Mouse (Mus musculus) limb, embryonic 10.5 days (tissue): ENCODE measurements around the gene Gm10188. TPM values are rescaled to one million over a fixed set of nuclear protein-coding genes. Genes with fewer than 3 reads are reported as not detected.
A peak's percentile ranks its signal among the peaks of the same experiment; 100 is the strongest.

ENCODE experiments used
- DNase-seq: peaks from one replicate; pipeline ENCODE4 v3.0.0-alpha.2; 2017; ENCODE audit warnings: low spot score
- H3K27ac ChIP-seq: fragments of 300-500 bp; sonication (generic); 2 replicates; pipeline ENCODE4 v1.5.1; 2016; ENCODE audit warnings: mild to moderate bottlenecking
- H3K27me3 ChIP-seq: fragments of 300-500 bp; sonication (generic); 2 replicates; pipeline ENCODE4 v1.6.1; 2016; ENCODE audit warnings: low read depth, mild to moderate bottlenecking; ENCODE audit not compliant: poor library complexity, severe bottlenecking
- H3K36me3 ChIP-seq: fragments of 300-500 bp; sonication (generic); 2 replicates; pipeline ENCODE4 v1.6.1; 2016; ENCODE audit warnings: mild to moderate bottlenecking, moderate library complexity
- H3K4me1 ChIP-seq: fragments of 300-500 bp; sonication (generic); 2 replicates; pipeline ENCODE4 v1.6.1; 2016
- H3K4me3 ChIP-seq: fragments of 300-500 bp; sonication (generic); 2 replicates; pipeline ENCODE4 v1.5.1; 2016; ENCODE audit warnings: mild to moderate bottlenecking, moderate library complexity
- H3K9me3 ChIP-seq: fragments of 300-500 bp; sonication (generic); replicated peaks from 2 replicates; pipeline ENCODE4 v1.6.1; 2016; ENCODE audit warnings: mild to moderate bottlenecking
- WGBS: fragments of 180-500 bp; shearing (Covaris S2); methylation state at CpG from one replicate; pipeline ENCODE4 v1.1.7; 2016; 5-methylcytosine and 5-hydroxymethylcytosine counted together
- polyA plus RNA-seq: library from polyadenylated mRNA; unstranded; fragments of >200 nt; fragmentation: Nextera tagmentation; extraction: Ambion mirVana; gene quantifications from 2 replicates; pipeline ENCODE4 v1.2.1, GENCODE M21; 2016

Gm10188 gene
- polyA plus RNA-seq, 1 experiment from 2014 or later = not detected

- Histone ChIP-seq H3K27me3 (peaks cover 51% of the 10 kb centered on the region), H3K4me3 (no peak overlapping the region), H3K9me3 (no peaks in the 10 kb centered on the region), H3K36me3 (no peaks in the 10 kb centered on the region), H3K4me1 (peaks cover 47% of the 10 kb centered on the region), H3K27ac (no peak overlapping the region)
- 34% methylated on average over 6 of the region's 6 CpGs for WGBS
- no peak for DNase-seq
Observed at GRCm38 (mm10) chr1:132213076-132213475, 16.5 kb downstream of the Gm10188 start.

- Histone ChIP-seq H3K4me3 (peak overlapping the region; percentile 51), H3K27ac (0 out of 2 replicates have a peak overlapping the region, but pooled peaks have one; percentile 30), H3K4me1 (peaks cover 52% of the 10 kb centered on the region), H3K36me3 (no peaks in the 10 kb centered on the region), H3K27me3 (peaks cover 59% of the 10 kb centered on the region), H3K9me3 (no peaks in the 10 kb centered on the region)
- peak; percentile 71 for DNase-seq
- 7% methylated on average over 20 of the region's 20 CpGs for whole genome bisulfite sequencing
Observed at GRCm38 (mm10) chr1:132212218-132212617, 17.3 kb downstream of the Gm10188 start.

GRCm38 (mm10) chr1:132211672-132212071 is 17.9 kb downstream of the Gm10188 start:
- Histone ChIP-seq H3K27me3 (peaks cover 59% of the 10 kb centered on the region), H3K9me3 (no peaks in the 10 kb centered on the region), H3K4me3 (peak overlapping the region; percentile 51; the same call in 1 of the 2 replicates), H3K4me1 (peaks cover 52% of the 10 kb centered on the region), H3K36me3 (no peaks in the 10 kb centered on the region), H3K27ac (no peak overlapping the region)
- 41% methylated on average over 12 of the region's 12 CpGs for WGBS
- no peak for DNase-seq

- no peak overlapping the region for H3K27ac ChIP-seq
- no peaks in the 10 kb centered on the region for H3K9me3 ChIP-seq
- H3K36me3 ChIP-seq = no peaks in the 10 kb centered on the region
- peaks cover 51% of the 10 kb centered on the region for H3K27me3 ChIP-seq
- 21% methylated on average over 7 of the region's 7 CpGs for WGBS
- no peak for DNase-seq
- H3K4me1 ChIP-seq = peaks cover 53% of the 10 kb centered on the region
- no peak overlapping the region; the same call in 1 of the 2 replicates for H3K4me3 ChIP-seq
Observed at GRCm38 (mm10) chr1:132210922-132211321, 18.6 kb downstream of the Gm10188 start.

GRCm38 (mm10) chr1:132209400-132209799 is 20.2 kb downstream of the Gm10188 start:
- H3K27me3 ChIP-seq = peaks cover 44% of the 10 kb centered on the region
- no peak overlapping the region for H3K4me3 ChIP-seq
- no peak overlapping the region for H3K27ac ChIP-seq
- H3K36me3 ChIP-seq = no peaks in the 10 kb centered on the region
- DNase-seq = no peak
- peaks cover 61% of the 10 kb centered on the region for H3K4me1 ChIP-seq
- no peaks in the 10 kb centered on the region for H3K9me3 ChIP-seq
- 60% methylated on average over 10 of the region's 10 CpGs for WGBS

GRCm38 (mm10) chr1:132208154-132208553 is 21.4 kb downstream of the Gm10188 start:
- Histone ChIP-seq H3K4me1 (peaks cover 69% of the 10 kb centered on the region), H3K27ac (no peak overlapping the region), H3K27me3 (peaks cover 35% of the 10 kb centered on the region), H3K4me3 (no peak overlapping the region), H3K36me3 (no peaks in the 10 kb centered on the region; the same call in 1 of the 2 replicates), H3K9me3 (no peaks in the 10 kb centered on the region)
- DNase-seq = no peak
- 9% methylated on average over 4 of the region's 4 CpGs for WGBS

- no peak for DNase-seq
- Histone ChIP-seq H3K27ac (no peak overlapping the region), H3K4me3 (no peak overlapping the region), H3K27me3 (peaks cover 30% of the 10 kb centered on the region), H3K9me3 (no peaks in the 10 kb centered on the region), H3K36me3 (no peaks in the 10 kb centered on the region; the same call in 1 of the 2 replicates), H3K4me1 (peaks cover 57% of the 10 kb centered on the region)
- WGBS = 82% methylated on average over 3 of the region's 3 CpGs
Observed at GRCm38 (mm10) chr1:132206828-132207227, 22.7 kb downstream of the Gm10188 start.

- 52% methylated on average over 5 of the region's 5 CpGs for WGBS
- no peak for DNase-seq
- Histone ChIP-seq H3K4me3 (no peak overlapping the region), H3K27me3 (peaks cover 30% of the 10 kb centered on the region; the same call in 1 of the 2 replicates), H3K9me3 (no peaks in the 10 kb centered on the region), H3K4me1 (peaks cover 60% of the 10 kb centered on the region), H3K27ac (0 out of 2 replicates have a peak overlapping the region, but pooled peaks have one; percentile 15), H3K36me3 (no peaks in the 10 kb centered on the region; the same call in 1 of the 2 replicates)
Observed at GRCm38 (mm10) chr1:132205958-132206357, 23.6 kb downstream of the Gm10188 start.

GRCm38 (mm10) chr1:132202771-132203170 is 26.8 kb downstream of the Gm10188 start:
- Histone ChIP-seq H3K27me3 (peaks cover 49% of the 10 kb centered on the region), H3K9me3 (no peaks in the 10 kb centered on the region), H3K27ac (no peak overlapping the region), H3K36me3 (no peaks in the 10 kb centered on the region; the same call in 1 of the 2 replicates), H3K4me1 (peaks cover 61% of the 10 kb centered on the region), H3K4me3 (no peak overlapping the region)
- no peak for DNase-seq
- 94% methylated on average over 5 of the region's 5 CpGs for WGBS

GRCm38 (mm10) chr1:132201936-132202335 is 27.6 kb downstream of the Gm10188 start:
- Histone ChIP-seq H3K27ac (peak overlapping the region; percentile 37; the same call in 1 of the 2 replicates), H3K36me3 (no peaks in the 10 kb centered on the region; the same call in 1 of the 2 replicates), H3K27me3 (peaks cover 44% of the 10 kb centered on the region), H3K4me3 (no peak overlapping the region), H3K4me1 (peaks cover 67% of the 10 kb centered on the region), H3K9me3 (no peaks in the 10 kb centered on the region)
- 74% methylated on average over 2 of the region's 2 CpGs for WGBS
- DNase-seq = no peak

- peaks cover 72% of the 10 kb centered on the region for H3K4me1 ChIP-seq
- peak; percentile 30 for DNase-seq
- H3K27me3 ChIP-seq = peaks cover 48% of the 10 kb centered on the region
- no peaks in the 10 kb centered on the region for H3K9me3 ChIP-seq
- H3K27ac ChIP-seq = peak overlapping the region; percentile 37
- H3K4me3 ChIP-seq = no peak overlapping the region
- no peaks in the 10 kb centered on the region; the same call in 1 of the 2 replicates for H3K36me3 ChIP-seq
- 25% methylated on average over 4 of the region's 4 CpGs for WGBS
Observed at GRCm38 (mm10) chr1:132201511-132201860, 28.1 kb downstream of the Gm10188 start.

GRCm38 (mm10) chr1:132200562-132201510 is 28.7 kb downstream of the Gm10188 start:
- 8% methylated on average over 11 of the region's 11 CpGs for WGBS
- DNase-seq = peak; percentile 44
- Histone ChIP-seq H3K36me3 (no peaks in the 10 kb centered on the region; the same call in 1 of the 2 replicates), H3K27me3 (peaks cover 53% of the 10 kb centered on the region), H3K4me1 (peaks cover 74% of the 10 kb centered on the region), H3K9me3 (no peaks in the 10 kb centered on the region), H3K27ac (peak overlapping the region; percentile 37), H3K4me3 (peak overlapping the region; percentile 19)

GRCm38 (mm10) chr1:132199934-132200333 is 29.6 kb downstream of the Gm10188 start:
- Histone ChIP-seq H3K9me3 (no peaks in the 10 kb centered on the region), H3K4me3 (peak overlapping the region; percentile 19), H3K36me3 (no peaks in the 10 kb centered on the region; the same call in 1 of the 2 replicates), H3K27me3 (peaks cover 58% of the 10 kb centered on the region), H3K27ac (peak overlapping the region; percentile 37; the same call in 1 of the 2 replicates), H3K4me1 (peaks cover 76% of the 10 kb centered on the region)
- 22% methylated on average over 12 of the region's 12 CpGs for WGBS
- DNase-seq = peak; percentile 29
